Mouse (Mus musculus) MEL (cell line): ENCODE results near the gene Rassf5.

ENCODE experiments used
- BHLHE40 ChIP-seq: IDR thresholded peaks from 2 replicates; pipeline ENCODE4 v1.6.1; 2012; ENCODE audit warnings: low read depth, mild to moderate bottlenecking, inconsistent platforms, low read length, improper control_type of control experiment, borderline replicate concordance
- CTCF ChIP-seq, 3 experiments: IDR thresholded peaks in 2 of 3; conservative IDR thresholded peaks in 1 of 3; 2 replicates each; pipeline ENCODE4 v1.5.1; 2011 to 2012; ENCODE audit warnings: low read length in 3 of 3, low read depth in 2 of 3, mild to moderate bottlenecking in 2 of 3, improper control_type of control experiment in 1 of 3, inconsistent platforms in 1 of 3, mixed read lengths in 1 of 3, moderate library complexity in 1 of 3; ENCODE audit not compliant: control insufficient read depth in 1 of 3, insufficient read depth in 1 of 3, poor library complexity in 1 of 3, severe bottlenecking in 1 of 3
- POLR2A ChIP-seq, 2 experiments: IDR thresholded peaks; 2 replicates each; pipeline ENCODE4 v1.6.1; 2011 to 2012; ENCODE audit warnings: low read length in 2 of 2, mild to moderate bottlenecking in 2 of 2, control low read depth in 1 of 2, improper control_type of control experiment in 1 of 2, low read depth in 1 of 2, moderate library complexity in 1 of 2; ENCODE audit not compliant: control insufficient read depth in 1 of 2, insufficient read depth in 1 of 2, poor library complexity in 1 of 2
- RAD21 ChIP-seq: IDR thresholded peaks from 2 replicates; pipeline ENCODE4 v1.6.1; 2011; ENCODE audit warnings: mild to moderate bottlenecking, low read depth, low read length, improper control_type of control experiment

DNA sequence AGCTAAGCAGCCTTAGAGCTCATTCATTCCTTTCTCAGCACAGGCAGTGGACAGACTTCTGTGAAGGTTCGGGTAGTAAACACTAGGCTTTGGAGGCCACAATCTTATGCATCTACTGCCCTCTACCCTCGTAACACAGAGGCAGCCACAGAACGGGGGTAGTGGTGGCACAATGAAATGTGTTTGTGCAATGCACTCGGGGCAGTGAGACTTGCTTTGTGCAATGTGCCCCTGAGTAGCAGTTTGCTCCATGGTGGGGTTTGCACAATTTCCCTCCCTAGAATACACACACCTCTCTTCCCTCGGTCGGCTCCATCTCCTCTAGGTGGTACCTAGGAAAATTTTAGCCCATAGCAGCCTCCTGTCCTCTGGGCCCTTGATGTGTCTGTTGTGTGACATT is 58.1 kb downstream of the Rassf5 start:
- no peak for TF ChIP-seq RAD21
- no peak for TF ChIP-seq BHLHE40
- TF ChIP-seq POLR2A (IDR thresholded peaks at IDR 0.05; ENCODE audit: control insufficient read depth in 1 of 2, insufficient read depth in 1 of 2, low read depth in 1 of 2, low read length in 2 of 2, poor library complexity in 1 of 2): no peak
- no peak for TF ChIP-seq CTCF (IDR thresholded peaks at IDR 0.05 in 2 of 3, conservative IDR thresholded peaks at IDR 0.05 in 1 of 3; ENCODE audit: control insufficient read depth in 1 of 3, insufficient read depth in 1 of 3, low read depth in 2 of 3, low read length in 3 of 3, poor library complexity in 1 of 3, severe bottlenecking in 1 of 3)
